Mouse (Mus musculus) neural tube, postnatal 0 days (tissue): ENCODE data around the gene Pilrb2. TPM values are rescaled to one million over a fixed set of nuclear protein-coding genes. Genes with fewer than 3 reads are reported as not detected.

ENCODE experiments used
- polyA plus RNA-seq: library from polyadenylated mRNA; unstranded; fragments of >200 nt; fragmentation: Nextera tagmentation; extraction: Ambion mirVana; gene quantifications from 2 replicates; pipeline ENCODE4 v1.2.1, GENCODE M21; 2015

The Pilrb2 gene
- polyA plus RNA-seq: not detected in 2 replicates

DNA sequence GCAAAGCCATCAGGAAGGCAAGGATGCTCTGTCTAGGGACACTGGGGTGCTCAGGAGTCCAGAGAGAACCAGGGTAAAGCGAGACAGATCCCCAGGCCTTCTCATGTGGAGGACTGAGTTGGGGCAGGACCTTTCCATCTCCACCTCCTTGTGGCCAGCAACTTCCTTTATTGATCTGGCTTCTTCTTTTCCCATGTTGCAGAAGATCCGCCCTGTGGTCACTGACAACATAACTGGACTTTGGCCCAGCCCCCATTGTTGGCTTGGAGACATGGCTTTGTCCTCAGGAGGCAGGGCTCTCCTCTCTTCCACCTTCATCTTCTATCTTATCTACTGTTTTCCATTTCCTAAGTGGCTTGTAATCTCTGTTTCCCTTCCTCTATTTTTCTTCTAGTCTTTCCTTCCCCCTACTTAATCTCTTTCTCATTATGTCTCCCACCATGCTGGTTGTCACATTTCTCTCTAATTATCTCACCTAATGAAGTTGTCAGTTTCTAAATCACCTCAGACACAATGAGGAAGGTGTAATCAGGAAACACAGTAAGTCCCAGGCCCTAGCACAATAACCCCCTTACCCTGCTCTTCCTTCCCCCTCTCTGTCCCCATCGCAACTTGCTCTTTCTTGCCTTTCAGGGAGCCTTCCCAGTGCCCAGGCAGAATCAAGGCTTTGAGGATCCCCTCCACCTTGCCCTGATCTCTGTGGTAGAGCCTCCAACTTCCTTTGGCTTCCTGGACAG, at the start of gene Pilrb2:
Gene Pilrb2, minus strand, starts transcription at position 172 of the 737 bp plus-strand sequence.

DNA sequence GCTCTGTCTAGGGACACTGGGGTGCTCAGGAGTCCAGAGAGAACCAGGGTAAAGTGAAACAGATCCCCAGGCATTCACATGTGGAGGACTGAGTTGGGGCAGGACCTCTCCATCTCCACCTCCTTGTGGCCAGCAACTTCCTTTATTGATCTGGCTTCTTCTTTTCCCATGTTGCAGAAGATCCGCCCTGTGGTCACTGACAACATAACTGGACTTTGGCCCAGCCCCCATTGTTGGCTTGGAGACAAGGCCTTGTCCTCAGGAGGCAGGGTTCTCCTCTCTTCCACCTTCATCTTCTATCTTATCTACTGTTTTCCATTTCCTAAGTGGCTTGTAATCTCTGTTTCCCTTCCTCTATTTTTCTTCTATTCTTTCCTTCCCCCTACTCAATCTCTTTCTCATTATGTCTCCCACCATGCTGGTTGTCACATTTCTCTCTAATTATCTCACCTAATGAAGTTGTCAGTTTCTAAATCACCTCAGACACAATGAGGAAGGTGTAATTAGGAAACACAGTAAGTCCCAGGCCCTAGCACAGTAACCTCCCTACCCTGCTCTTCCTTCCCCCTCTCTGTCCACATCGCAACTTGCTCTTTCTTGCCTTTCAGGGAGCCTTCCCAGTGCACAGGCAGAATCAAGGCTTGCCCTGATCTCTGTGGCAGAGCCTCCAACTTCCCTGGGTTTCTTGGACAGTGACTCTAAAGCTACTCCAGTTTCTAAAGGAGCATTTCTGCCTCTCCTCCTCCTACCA, 13.5 kb downstream of the Pilrb2 start, which contains the start of gene Pilrb1:
Gene Pilrb1, minus strand, starts transcription at position 147 of the 751 bp plus-strand sequence.

DNA sequence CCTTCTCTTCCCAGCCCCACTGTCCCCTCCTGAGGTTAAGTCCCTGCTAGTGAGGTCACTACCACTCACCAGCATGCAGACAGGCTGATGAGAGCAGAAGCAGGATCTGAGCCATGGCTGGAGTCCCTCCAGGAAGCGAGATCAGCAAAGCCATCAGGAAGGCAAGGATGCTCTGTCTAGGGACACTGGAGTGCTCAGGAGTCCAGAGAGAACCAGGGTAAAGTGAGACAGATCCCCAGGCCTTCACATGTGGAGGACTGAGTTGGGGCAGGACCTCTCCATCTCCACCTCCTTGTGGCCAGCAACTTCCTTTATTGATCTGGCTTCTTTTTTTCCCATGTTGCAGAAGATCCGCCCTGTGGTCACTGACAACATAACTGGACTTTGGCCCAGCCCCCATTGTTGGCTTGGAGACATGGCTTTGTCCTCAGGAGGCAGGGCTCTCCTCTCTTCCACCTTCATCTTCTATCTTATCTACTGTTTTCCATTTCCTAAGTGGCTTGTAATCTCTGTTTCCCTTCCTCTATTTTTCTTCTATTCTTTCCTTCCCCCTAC, 35.6 kb downstream of the Pilrb2 start, which contains the start of gene Pilra:
Gene Pilra, minus strand, starts transcription at position 316 of the 555 bp plus-strand sequence.

Other genes starting within 250 kb of the Pilrb2 start
- gene Fbxo24, start 242.8 kb downstream of the Pilrb2 start, polyA plus RNA-seq: 0.14 TPM in 1 of 2 replicates, not detected in the other
- 17.9 and 18.3 TPM in 2 replicates for gene Lrch4, start 242.7 kb downstream of the Pilrb2 start, polyA plus RNA-seq
- gene Gm20605, start 242.6 kb downstream of the Pilrb2 start, polyA plus RNA-seq: 2.6 and 5.1 TPM in 2 replicates
- gene Sap25, start 230.5 kb downstream of the Pilrb2 start, polyA plus RNA-seq: 3.2 and 4.3 TPM in 2 replicates
- 0.13 and 0.28 TPM in 2 replicates for gene Irs3, start 226.1 kb downstream of the Pilrb2 start, polyA plus RNA-seq
- 23.7 and 24.8 TPM in 2 replicates for gene Agfg2, start 187.1 kb downstream of the Pilrb2 start, polyA plus RNA-seq
- gene Nyap1, start 130.2 kb downstream of the Pilrb2 start, polyA plus RNA-seq: 26.4 and 29.9 TPM in 2 replicates
- gene Tsc22d4, start 126.1 kb downstream of the Pilrb2 start, polyA plus RNA-seq: 413 and 448 TPM in 2 replicates
- 53.2 and 55.8 TPM in 2 replicates for gene Ppp1r35, start 93.0 kb downstream of the Pilrb2 start, polyA plus RNA-seq
- 14.7 and 15.7 TPM in 2 replicates for gene Mepce, start 84.2 kb downstream of the Pilrb2 start, polyA plus RNA-seq
- gene Zcwpw1, start 84.0 kb downstream of the Pilrb2 start, polyA plus RNA-seq: 9.2 and 10.5 TPM in 2 replicates
- gene Pilra, start 35.5 kb downstream of the Pilrb2 start, polyA plus RNA-seq: 0.58 and 0.71 TPM in 2 replicates
- 0.28 TPM in 1 of 2 replicates, not detected in the other for gene Pilrb1, start 13.7 kb downstream of the Pilrb2 start, polyA plus RNA-seq
- 0.05 TPM in 1 of 2 replicates, not detected in the other for gene Cyp3a13, start 49.8 kb upstream of the Pilrb2 start, polyA plus RNA-seq
- 8.3 and 8.5 TPM in 2 replicates for gene Gjc3, start 91.3 kb upstream of the Pilrb2 start, polyA plus RNA-seq
- gene Azgp1, start 109.7 kb upstream of the Pilrb2 start, polyA plus RNA-seq: not detected in 2 replicates
- not detected in 2 replicates for gene Smok3a, start 149.4 kb upstream of the Pilrb2 start, polyA plus RNA-seq
- gene Smok3b, start 149.6 kb upstream of the Pilrb2 start, polyA plus RNA-seq: 0.06 TPM in 1 of 2 replicates, not detected in the other
- not detected in 2 replicates for gene Smok3c, start 181.4 kb upstream of the Pilrb2 start, polyA plus RNA-seq
- gene Zkscan1, start 213.3 kb upstream of the Pilrb2 start, polyA plus RNA-seq: 11.5 and 12.2 TPM in 2 replicates
- gene Zscan21, start 245.1 kb upstream of the Pilrb2 start, polyA plus RNA-seq: 44.6 and 50.0 TPM in 2 replicates